In the genomic region with DNA sequence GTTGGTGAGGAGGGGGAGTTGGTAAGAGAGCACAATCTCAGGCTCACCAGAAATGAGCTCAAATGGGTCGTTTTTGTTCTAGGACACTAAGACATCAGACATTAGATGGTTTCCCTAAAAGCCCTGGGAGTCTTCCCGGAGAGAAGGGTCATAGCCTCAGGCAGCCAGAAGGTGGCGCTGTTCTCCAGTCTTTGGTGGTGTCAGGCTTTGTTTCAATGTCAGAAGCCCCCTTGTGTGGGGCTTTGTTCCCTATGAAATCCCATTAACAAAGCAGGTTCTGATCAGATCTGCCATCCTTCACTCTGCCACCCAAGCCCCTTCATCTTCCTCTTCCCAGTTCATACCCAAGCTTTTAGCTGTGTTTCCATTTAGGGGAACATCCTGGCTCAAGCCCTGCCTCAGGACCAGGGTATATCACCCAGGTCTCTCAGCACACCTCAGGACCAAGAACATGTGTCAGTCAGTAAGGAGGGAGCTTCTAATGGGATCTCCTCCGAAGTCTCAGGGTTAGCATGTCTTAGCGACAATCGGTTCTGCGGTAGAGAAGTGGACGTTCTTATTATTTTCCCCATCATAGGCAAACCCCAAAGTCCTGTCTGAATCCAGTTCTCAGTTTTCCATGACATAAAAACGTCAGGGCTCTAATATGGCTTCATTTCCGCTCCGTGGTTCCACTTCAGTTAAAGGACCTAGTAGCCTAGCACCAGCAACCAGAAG, we compare ENCODE assay signal across 9 mouse cellular contexts. TPM values are rescaled to one million over a fixed set of nuclear protein-coding genes. Genes with fewer than 3 reads are reported as not detected.
DNase-seq lines count a peak whose midpoint lies in the region; ATAC-seq and TF ChIP-seq lines count a peak whose summit lies in the region.
"Had no signal": no experiment of that assay in that cellular context is flagged by ENCODE, and none has a peak within 500 bp of the region (broad histone marks: within the 10 kb centered on the region; RNA-seq: fewer than 3 reads in every experiment).

No protein-coding gene starts in this region.

- H3K27me3 ChIP-seq in hindbrain, postnatal 0 days (ENCODE audit: insufficient read depth, low read length): no peaks in the 10 kb centered on the region
- no peaks in the 10 kb centered on the region for H3K27me3 ChIP-seq in midbrain, embryonic 15.5 days (replicated peaks)

- ATAC-seq in hindbrain, postnatal 0 days: peak; percentile 53
- ATAC-seq in midbrain, embryonic 15.5 days (replicated peaks): peak; percentile 57; the same call in 1 of the 2 replicates

- H3K9ac ChIP-seq in hindbrain, postnatal 0 days (replicated peaks; ENCODE audit: low read length): no peak overlapping the region
- H3K9ac ChIP-seq in midbrain, embryonic 15.5 days: peak overlapping the region; percentile 23; the same call in 1 of the 2 replicates

- TF ChIP-seq CTCF in hindbrain, postnatal 0 days (IDR thresholded peaks at IDR 0.05; ENCODE audit: low read depth): peak; percentile 98

- H3K9me3 ChIP-seq in hindbrain, postnatal 0 days (ENCODE audit: low read length): no peaks in the 10 kb centered on the region
- H3K9me3 ChIP-seq in midbrain, embryonic 15.5 days: no peaks in the 10 kb centered on the region

- H3K36me3 ChIP-seq in hindbrain, postnatal 0 days (ENCODE audit: insufficient read depth, low read length): no peaks in the 10 kb centered on the region
- no peaks in the 10 kb centered on the region for H3K36me3 ChIP-seq in midbrain, embryonic 15.5 days (replicated peaks)

- no peak overlapping the region for H3K4me3 ChIP-seq in hindbrain, postnatal 0 days (ENCODE audit: low read length)
- no peak overlapping the region for H3K4me3 ChIP-seq in midbrain, embryonic 15.5 days
- H3K4me3 ChIP-seq: myocyte had no signal

- DNase-seq in gastrocnemius, adult 18-20 months (ENCODE audit: low spot score): peak; percentile 61
- no peak for DNase-seq in gastrocnemius, postnatal 25 days
- peak; percentile 54 for DNase-seq in cerebellum, adult 8-10 months
- DNase-seq in forelimb bud, embryonic 11.5 days (ENCODE audit: low read depth, low spot score): peak; percentile 88
- peak; percentile 93 for DNase-seq in hindbrain, postnatal 0 days (ENCODE audit: low spot score)
- peak; percentile 63 to 64 for DNase-seq in left cerebral cortex, postnatal 36 days (ENCODE audit: low spot score in 2 of 2)
- peak; percentile 27 to 28 for DNase-seq in spleen, postnatal 36 days (ENCODE audit: low spot score in 2 of 2)

- H3K27ac ChIP-seq in hindbrain, postnatal 0 days: peak overlapping the region; percentile 81
- peak overlapping the region; percentile 90 for H3K27ac ChIP-seq in midbrain, embryonic 15.5 days

- H3K4me2 ChIP-seq in hindbrain, postnatal 0 days (ENCODE audit: low read depth, low read length): no peak overlapping the region
- no peak overlapping the region for H3K4me2 ChIP-seq in midbrain, embryonic 15.5 days

- intact Hi-C loops in left cerebral cortex, postnatal 36 days (cut with DNase I): loop anchor here (1.0 to 2.0 kb wide), 2 partner anchors 116 to 225 kb away; no protein-coding TSS in a partner anchor

- WGBS in hindbrain, postnatal 0 days: 32% methylated on average over 11 of the region's 11 CpGs
- 27% methylated on average over 11 of the region's 11 CpGs for WGBS in midbrain, embryonic 15.5 days

- peaks cover 14% of the 10 kb centered on the region for H3K4me1 ChIP-seq in hindbrain, postnatal 0 days (ENCODE audit: insufficient read depth, low read length)
- peaks cover 52% of the 10 kb centered on the region for H3K4me1 ChIP-seq in midbrain, embryonic 15.5 days

RNA-seq across cellular contexts. Expression of a gene that starts 5.6 kb away (rescaled TPM):
- not detected for total RNA-seq in gastrocnemius, adult 18-20 months (2021)
- total RNA-seq in gastrocnemius, postnatal 25 days (2021): not detected
- total RNA-seq in hindbrain, postnatal 0 days (2014; rRNA removed): not detected in 2 replicates
- 1.0 and 1.7 TPM in 2 replicates for polyA plus RNA-seq in hindbrain, postnatal 0 days (2015; fragmentation: Nextera tagmentation; extraction: Ambion mirVana)
- total RNA-seq in left cerebral cortex, postnatal 36 days (2021): not detected
- 1.3 and 4.1 TPM in 2 replicates for polyA plus RNA-seq in midbrain, embryonic 15.5 days (2015; fragmentation: Nextera tagmentation; extraction: Ambion mirVana)
- polyA plus RNA-seq: myocyte had no signal

RNA-seq across cellular contexts. Expression of a gene that starts 25.7 kb away (rescaled TPM):
- 10 to 100 TPM; 15.2 to 15.9 TPM for total RNA-seq in gastrocnemius, adult 18-20 months (2021)
- 10 to 100 TPM; 12.5 to 15.7 TPM for total RNA-seq in gastrocnemius, postnatal 25 days (2021)
- 69.6 and 74.4 TPM in 2 replicates for total RNA-seq in hindbrain, postnatal 0 days (2014; rRNA removed)
- polyA plus RNA-seq in hindbrain, postnatal 0 days (2015; fragmentation: Nextera tagmentation; extraction: Ambion mirVana): 133 and 135 TPM in 2 replicates
- 10 to 100 TPM; 65.5 to 67.4 TPM for total RNA-seq in left cerebral cortex, postnatal 36 days (2021)
- 104 and 107 TPM in 2 replicates for polyA plus RNA-seq in midbrain, embryonic 15.5 days (2015; fragmentation: Nextera tagmentation; extraction: Ambion mirVana)
